8 mouse cellular contexts compared by ENCODE assay signal in genomic region chr1:120341811-120342370, GRCm38 (mm10). TPM values are rescaled to one million over a fixed set of nuclear protein-coding genes. Genes with fewer than 3 reads are reported as not detected.
DNase-seq lines count a peak whose midpoint lies in the region; ATAC-seq and TF ChIP-seq lines count a peak whose summit lies in the region.
"Had no signal": no experiment of that assay in that cellular context is flagged by ENCODE, and none has a peak within 500 bp of the region (broad histone marks: within the 10 kb centered on the region; RNA-seq: fewer than 3 reads in every experiment).

No protein-coding gene starts in this region.

- DNase-seq in left cerebral cortex, adult 2 months (ENCODE audit: extremely low spot score in 1 of 2, low spot score in 2 of 2), result no peak
- DNase-seq in left cerebral cortex, adult 18-20 months (ENCODE audit: low spot score in 2 of 2), result no peak
- no peak for DNase-seq in T-cell, adult 2 months (ENCODE audit: low spot score)
- no peak for DNase-seq in left cerebral cortex, postnatal 36 days (ENCODE audit: low spot score in 2 of 2)

- ATAC-seq in forebrain, embryonic 13.5 days, result no peak
- no peak for ATAC-seq in limb, embryonic 13.5 days (ENCODE audit: low FRiP score, low read depth)

- H3K4me2 ChIP-seq in forebrain, embryonic 13.5 days, result peak overlapping the region; percentile 72
- H3K4me2 ChIP-seq in limb, embryonic 13.5 days (replicated peaks), result peak overlapping the region; percentile 59

- TF ChIP-seq POLR2A in olfactory bulb, adult 2 months (IDR thresholded peaks at IDR 0.05; ENCODE audit: insufficient read depth, low read depth, low read length), result no peak

- H3K27ac ChIP-seq in left cerebral cortex, adult 2 months, result no peak overlapping the region
- H3K27ac ChIP-seq in forebrain, embryonic 13.5 days, result no peak overlapping the region
- H3K27ac ChIP-seq in limb, embryonic 13.5 days, result no peak overlapping the region
- H3K27ac ChIP-seq in olfactory bulb, adult 2 months (ENCODE audit: insufficient read depth, low read depth, low read length), result no peak overlapping the region

- H3K27me3 ChIP-seq in forebrain, embryonic 13.5 days, result peaks cover 87% of the 10 kb centered on the region
- H3K27me3 ChIP-seq in limb, embryonic 13.5 days, result peaks cover 96% of the 10 kb centered on the region

- H3K9ac ChIP-seq in forebrain, embryonic 13.5 days, result peak overlapping the region; percentile 41
- H3K9ac ChIP-seq in limb, embryonic 13.5 days, result no peak overlapping the region

- no peak for TF ChIP-seq CTCF in left cerebral cortex, adult 2 months (IDR thresholded peaks at IDR 0.05)
- no peak for TF ChIP-seq CTCF in olfactory bulb, adult 2 months (IDR thresholded peaks at IDR 0.05; ENCODE audit: insufficient read depth, low read depth, low read length)

- no peaks in the 10 kb centered on the region for H3K9me3 ChIP-seq in forebrain, embryonic 13.5 days (replicated peaks)
- H3K9me3 ChIP-seq in limb, embryonic 13.5 days, result no peaks in the 10 kb centered on the region

- WGBS in forebrain, embryonic 13.5 days, result under 1% methylated on average over 17 of the region's 17 CpGs
- WGBS in limb, embryonic 13.5 days, result 2% methylated on average over 17 of the region's 17 CpGs
- 14% methylated on average over 17 of the region's 17 CpGs for WGBS in olfactory bulb, adult 2 months

- peaks cover 33% of the 10 kb centered on the region for H3K4me1 ChIP-seq in forebrain, embryonic 13.5 days
- peaks cover 26% of the 10 kb centered on the region for H3K4me1 ChIP-seq in limb, embryonic 13.5 days
- H3K4me1 ChIP-seq in olfactory bulb, adult 2 months (ENCODE audit: control insufficient read depth, insufficient read depth, low read length), result peaks cover 24% of the 10 kb centered on the region

- 0 out of 2 replicates have a peak overlapping the region, but pooled peaks have one; percentile 11 for H3K4me3 ChIP-seq in left cerebral cortex, adult 2 months
- H3K4me3 ChIP-seq in forebrain, embryonic 13.5 days, result peak overlapping the region; percentile 42
- peak overlapping the region; percentile 35 for H3K4me3 ChIP-seq in limb, embryonic 13.5 days
- peak overlapping the region; percentile 6; the same call in 1 of the 2 replicates for H3K4me3 ChIP-seq in olfactory bulb, adult 2 months (ENCODE audit: insufficient read depth, low read depth, low read length)

- intact Hi-C loops in left cerebral cortex, adult 2 months (cut with DNase I), result no loop called here
- intact Hi-C loops in left cerebral cortex, postnatal 36 days (cut with DNase I), result no loop called here

- H3K36me3 ChIP-seq in forebrain, embryonic 13.5 days (ENCODE audit: poor library complexity, severe bottlenecking), result no peaks in the 10 kb centered on the region
- no peaks in the 10 kb centered on the region for H3K36me3 ChIP-seq in limb, embryonic 13.5 days

RNA-seq across cellular contexts. Expression of gene C1ql2, which starts 1.5 kb away (rescaled TPM):
- total RNA-seq in left cerebral cortex, adult 2 months (2021), result 1 to 10 TPM; 4.2 to 4.5 TPM
- 1 to 10 TPM; 3.2 to 3.7 TPM for total RNA-seq in left cerebral cortex, adult 18-20 months (2021)
- polyA plus RNA-seq in forebrain, embryonic 13.5 days (2015; fragmentation: Nextera tagmentation; extraction: Ambion mirVana), result 0.18 and 0.25 TPM in 2 replicates
- polyA plus RNA-seq in limb, embryonic 13.5 days (2015; fragmentation: Nextera tagmentation; extraction: Ambion mirVana), result 0.09 TPM in 1 of 2 replicates, not detected in the other
- polyA plus RNA-seq in olfactory bulb, adult 2 months (2012; ENCODE audit: insufficient read depth, insufficient read length, low replicate concordance, missing spikeins), result not detected in 2 replicates
- total RNA-seq in left cerebral cortex, postnatal 36 days (2021), result 1 to 10 TPM; 3.8 to 5.8 TPM
- total RNA-seq: common myeloid progenitor, adult 5-6 weeks had no signal
